Mouse (Mus musculus): ENCODE data around the gene Cox4i1. TPM values are rescaled to one million over a fixed set of nuclear protein-coding genes. Genes with fewer than 3 reads are reported as not detected.
A peak's percentile ranks its signal among the peaks of the same experiment; 100 is the strongest.

Cox4i1 gene
- polyA plus RNA-seq, 1 experiment from 2014 or later, result 1,295 TPM

- Histone ChIP-seq H3K27ac (peak overlapping the region; percentile 78), H3K4me3 (peak overlapping the region; percentile 78), H3K4me1 (peaks cover 51% of the 10 kb centered on the region), H3K36me3 (no peaks in the 10 kb centered on the region), H3K9me3 (peaks cover 3% of the 10 kb centered on the region; the same call in 1 of the 2 replicates), H3K27me3 (ENCODE audit: insufficient read depth, poor library complexity, severe bottlenecking) (peaks cover 53% of the 10 kb centered on the region)
- DNase-seq (ENCODE audit: low spot score), result no peak
- 1% methylated on average over 44 of the region's 44 CpGs for WGBS
Measured at GRCm38 (mm10) chr8:120633665-120634271, 34.3 kb upstream of the Cox4i1 start.

- H3K9me3 ChIP-seq, result peaks cover 3% of the 10 kb centered on the region; the same call in 1 of the 2 replicates
- no peaks in the 10 kb centered on the region for H3K36me3 ChIP-seq
- H3K27ac ChIP-seq, result peak overlapping the region; percentile 78
- WGBS, result under 1% methylated on average over 42 of the region's 42 CpGs
- H3K27me3 ChIP-seq (ENCODE audit: insufficient read depth, poor library complexity, severe bottlenecking), result peaks cover 53% of the 10 kb centered on the region
- peak overlapping the region; percentile 78 for H3K4me3 ChIP-seq
- DNase-seq (ENCODE audit: low spot score), result peak; percentile 82
- H3K4me1 ChIP-seq, result peaks cover 51% of the 10 kb centered on the region
Measured at GRCm38 (mm10) chr8:120634329-120634839, 33.6 kb upstream of the Cox4i1 start.

- Histone ChIP-seq H3K9me3 (no peaks in the 10 kb centered on the region), H3K4me3 (no peak overlapping the region), H3K4me1 (0 out of 2 replicates have a peak, but pooled peaks cover 14% of the 10 kb centered on the region), H3K27me3 (ENCODE audit: insufficient read depth, poor library complexity, severe bottlenecking) (peaks cover 5% of the 10 kb centered on the region), H3K27ac (no peak overlapping the region), H3K36me3 (no peaks in the 10 kb centered on the region)
- 23% methylated on average over 8 of the region's 8 CpGs for WGBS
- no peak for DNase-seq (ENCODE audit: low spot score)
Measured at GRCm38 (mm10) chr8:120641245-120641644, 26.8 kb upstream of the Cox4i1 start.

GRCm38 (mm10) chr8:120642031-120642662 is 25.9 kb upstream of the Cox4i1 start:
- 76% methylated on average over 10 of the region's 10 CpGs for WGBS
- no peak for DNase-seq (ENCODE audit: low spot score)
- H3K4me3 ChIP-seq, result no peak overlapping the region
- H3K27me3 ChIP-seq (ENCODE audit: insufficient read depth, poor library complexity, severe bottlenecking), result no peaks in the 10 kb centered on the region; the same call in 1 of the 2 replicates
- H3K4me1 ChIP-seq, result 0 out of 2 replicates have a peak, but pooled peaks cover 12% of the 10 kb centered on the region
- H3K36me3 ChIP-seq, result no peaks in the 10 kb centered on the region
- H3K9me3 ChIP-seq, result no peaks in the 10 kb centered on the region
- no peak overlapping the region for H3K27ac ChIP-seq

GRCm38 (mm10) chr8:120644663-120645062 is 23.4 kb upstream of the Cox4i1 start:
- Histone ChIP-seq H3K27me3 (ENCODE audit: insufficient read depth, poor library complexity, severe bottlenecking) (no peaks in the 10 kb centered on the region), H3K4me3 (no peak overlapping the region), H3K27ac (no peak overlapping the region), H3K36me3 (no peaks in the 10 kb centered on the region), H3K4me1 (0 out of 2 replicates have a peak, but pooled peaks cover 12% of the 10 kb centered on the region), H3K9me3 (no peaks in the 10 kb centered on the region)
- 85% methylated on average over 7 of the region's 7 CpGs for WGBS
- DNase-seq (ENCODE audit: low spot score), result no peak

- Histone ChIP-seq H3K27me3 (ENCODE audit: insufficient read depth, poor library complexity, severe bottlenecking) (no peaks in the 10 kb centered on the region), H3K9me3 (no peaks in the 10 kb centered on the region), H3K4me1 (no peaks in the 10 kb centered on the region), H3K4me3 (no peak within 1 kb of the TSS), H3K27ac (no peak within 1 kb of the TSS), H3K36me3 (0 out of 2 replicates have a peak, but pooled peaks cover 8% of the 10 kb centered on the region)
- no peak for DNase-seq (ENCODE audit: low spot score)
- WGBS, result 55% methylated on average over 7 of the region's 7 CpGs
Measured at GRCm38 (mm10) chr8:120647532-120647931, 20.5 kb upstream of the Cox4i1 start, which contains the start of gene 1190005I06Rik. 1190005I06Rik (minus strand) TSS chr8:120647632.

- no peak for DNase-seq (ENCODE audit: low spot score)
- Histone ChIP-seq H3K4me1 (no peaks in the 10 kb centered on the region), H3K36me3 (peaks cover 73% of the 10 kb centered on the region), H3K4me3 (no peak overlapping the region), H3K27me3 (ENCODE audit: insufficient read depth, poor library complexity, severe bottlenecking) (no peaks in the 10 kb centered on the region), H3K27ac (no peak overlapping the region), H3K9me3 (no peaks in the 10 kb centered on the region)
- 89% methylated on average over 7 of the region's 7 CpGs for WGBS
Measured at GRCm38 (mm10) chr8:120656322-120657052, 11.5 kb upstream of the Cox4i1 start.

- Histone ChIP-seq H3K9me3 (no peaks in the 10 kb centered on the region), H3K4me1 (no peaks in the 10 kb centered on the region), H3K27me3 (ENCODE audit: insufficient read depth, poor library complexity, severe bottlenecking) (no peaks in the 10 kb centered on the region), H3K27ac (no peak overlapping the region), H3K4me3 (no peak overlapping the region), H3K36me3 (peaks cover 73% of the 10 kb centered on the region)
- no peak for DNase-seq (ENCODE audit: low spot score)
- 91% methylated on average over 8 of the region's 8 CpGs for WGBS
Measured at GRCm38 (mm10) chr8:120657415-120657814, 10.6 kb upstream of the Cox4i1 start.

GRCm38 (mm10) chr8:120664566-120664965 is 3.5 kb upstream of the Cox4i1 start:
- 81% methylated on average over 6 of the region's 6 CpGs for WGBS

GRCm38 (mm10) chr8:120665726-120666455 is 2.1 kb upstream of the Cox4i1 start:
- peaks cover 22% of the 10 kb centered on the region for H3K36me3 ChIP-seq
- no peaks in the 10 kb centered on the region for H3K9me3 ChIP-seq
- DNase-seq (ENCODE audit: low spot score), result no peak
- WGBS, result 77% methylated on average over 3 of the region's 3 CpGs
- peak overlapping the region; percentile 29; the same call in 1 of the 2 replicates for H3K27ac ChIP-seq
- peaks cover 44% of the 10 kb centered on the region for H3K4me1 ChIP-seq
- peak overlapping the region; percentile 92 for H3K4me3 ChIP-seq
- H3K27me3 ChIP-seq (ENCODE audit: insufficient read depth, poor library complexity, severe bottlenecking), result no peaks in the 10 kb centered on the region

More at GRCm38 (mm10) chr8:120664566-120664965, 3.5 kb upstream of the Cox4i1 start:
- Histone ChIP-seq H3K27me3 (ENCODE audit: insufficient read depth, poor library complexity, severe bottlenecking) (no peaks in the 10 kb centered on the region), H3K9me3 (no peaks in the 10 kb centered on the region), H3K27ac (no peak overlapping the region), H3K4me1 (peaks cover 40% of the 10 kb centered on the region), H3K36me3 (peaks cover 23% of the 10 kb centered on the region), H3K4me3 (no peak overlapping the region)
- no peak for DNase-seq (ENCODE audit: low spot score)

- DNase-seq (ENCODE audit: low spot score), result no peak
- H3K27ac ChIP-seq, result peak overlapping the region; percentile 98
- H3K4me1 ChIP-seq, result peaks cover 44% of the 10 kb centered on the region
- H3K9me3 ChIP-seq, result no peaks in the 10 kb centered on the region
- H3K36me3 ChIP-seq, result peaks cover 33% of the 10 kb centered on the region
- H3K4me3 ChIP-seq, result peak overlapping the region; percentile 92
- no peaks in the 10 kb centered on the region for H3K27me3 ChIP-seq (ENCODE audit: insufficient read depth, poor library complexity, severe bottlenecking)
- WGBS, result 4% methylated on average over 17 of the region's 17 CpGs
Measured at GRCm38 (mm10) chr8:120666807-120667470, 1.1 kb upstream of the Cox4i1 start.
